Mouse (Mus musculus) testis, adult 2 months (tissue): ENCODE measurements around the gene Gm20388. TPM values are rescaled to one million over a fixed set of nuclear protein-coding genes. Genes with fewer than 3 reads are reported as not detected.

Experiments used
- H3K27ac ChIP-seq: fragments of 200-500 bp; 2 replicates; pipeline ENCODE4 v1.5.1; 2012; ENCODE audit warnings: low read depth, low read length; ENCODE audit not compliant: control insufficient read depth, insufficient read depth
- H3K27me3 ChIP-seq: fragments of 200-500 bp; 2 replicates; pipeline ENCODE4 v1.6.1; 2012; ENCODE audit warnings: mild to moderate bottlenecking, low read length, moderate library complexity; ENCODE audit not compliant: control insufficient read depth, insufficient read depth
- H3K36me3 ChIP-seq: fragments of 200-500 bp; 2 replicates; pipeline ENCODE4 v1.6.1; 2012; ENCODE audit warnings: mild to moderate bottlenecking, low read length; ENCODE audit not compliant: control insufficient read depth, insufficient read depth
- H3K4me1 ChIP-seq: fragments of 200-500 bp; 2 replicates; pipeline ENCODE4 v1.6.1; 2012; ENCODE audit warnings: low read length; ENCODE audit not compliant: control insufficient read depth, insufficient read depth
- H3K4me3 ChIP-seq: fragments of 200-500 bp; 2 replicates; pipeline ENCODE4 v1.5.1; 2012; ENCODE audit warnings: low read depth, mild to moderate bottlenecking, low read length, moderate library complexity, mixed read lengths; ENCODE audit not compliant: control insufficient read depth
- CTCF ChIP-seq: fragments of 200-500 bp; IDR thresholded peaks from 2 replicates; pipeline ENCODE4 v1.5.1; 2012; ENCODE audit warnings: low read depth, mild to moderate bottlenecking, inconsistent platforms, low read length, moderate library complexity; ENCODE audit not compliant: control insufficient read depth, insufficient read depth, insufficient replicate concordance
- POLR2A ChIP-seq: fragments of 200-500 bp; IDR thresholded peaks from 2 replicates; pipeline ENCODE4 v1.6.1; 2012; ENCODE audit warnings: low read depth, mild to moderate bottlenecking, inconsistent platforms, low read length, moderate library complexity; ENCODE audit not compliant: control insufficient read depth
- polyA plus RNA-seq: library from polyadenylated mRNA; depleted of rRNA; stranded (reverse); fragments of >200 nt; gene quantifications from 2 replicates; pipeline ENCODE4 v1.2.3, GENCODE M21; 2012

Gm20388 gene
- polyA plus RNA-seq, 1 experiment, result 5.6 TPM

DNA sequence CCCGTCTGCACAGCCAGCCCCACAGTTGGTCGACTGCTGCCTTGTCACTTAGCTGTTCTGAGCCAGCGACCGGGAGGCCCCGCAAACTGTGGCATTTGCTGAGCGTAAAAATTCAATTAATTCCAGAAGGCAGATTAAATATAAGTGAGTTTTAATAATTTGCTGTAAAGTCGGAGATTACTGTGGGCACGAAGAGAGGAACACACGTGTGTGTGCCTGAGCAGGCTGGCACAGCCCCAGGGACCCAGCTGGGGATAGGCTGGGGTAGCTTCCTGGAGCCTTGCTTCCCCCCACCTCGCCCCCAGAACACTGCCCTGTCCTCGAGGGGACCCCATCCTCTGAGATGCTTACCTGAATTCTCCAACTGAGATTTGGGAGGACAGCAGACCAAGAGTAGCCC is 601.7 kb downstream of the Gm20388 start:
- Histone ChIP-seq H3K27me3 (no peaks in the 10 kb centered on the region), H3K27ac (no peak overlapping the region), H3K4me1 (peaks cover 2% of the 10 kb centered on the region; the same call in 1 of the 2 replicates), H3K36me3 (no peaks in the 10 kb centered on the region), H3K4me3 (no peak overlapping the region)
- TF ChIP-seq POLR2A (no peak), CTCF (no peak)

DNA sequence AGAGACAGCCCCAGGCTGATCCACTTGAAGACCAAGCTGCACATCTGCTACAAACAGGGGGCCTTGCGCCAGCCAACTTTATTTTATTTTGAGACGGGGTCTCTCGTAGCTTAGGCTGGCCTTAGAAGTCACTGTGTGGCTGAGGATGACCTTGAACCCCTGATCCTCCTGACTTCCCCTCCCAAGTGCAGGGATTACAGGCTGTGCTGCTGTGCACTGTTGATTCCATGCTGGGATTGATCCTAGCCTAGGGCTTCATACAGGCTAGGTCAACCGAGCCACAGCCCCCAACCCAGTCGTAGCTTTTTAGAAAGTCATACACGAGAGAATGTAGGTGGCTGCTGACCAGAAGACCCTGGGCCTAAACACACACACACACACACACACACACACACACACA is 602.5 kb downstream of the Gm20388 start:
- Histone ChIP-seq H3K4me1 (peaks cover 2% of the 10 kb centered on the region; the same call in 1 of the 2 replicates), H3K36me3 (no peaks in the 10 kb centered on the region), H3K27me3 (no peaks in the 10 kb centered on the region), H3K27ac (no peak overlapping the region), H3K4me3 (no peak overlapping the region)
- no peak for TF ChIP-seq POLR2A
- no peak for TF ChIP-seq CTCF

DNA sequence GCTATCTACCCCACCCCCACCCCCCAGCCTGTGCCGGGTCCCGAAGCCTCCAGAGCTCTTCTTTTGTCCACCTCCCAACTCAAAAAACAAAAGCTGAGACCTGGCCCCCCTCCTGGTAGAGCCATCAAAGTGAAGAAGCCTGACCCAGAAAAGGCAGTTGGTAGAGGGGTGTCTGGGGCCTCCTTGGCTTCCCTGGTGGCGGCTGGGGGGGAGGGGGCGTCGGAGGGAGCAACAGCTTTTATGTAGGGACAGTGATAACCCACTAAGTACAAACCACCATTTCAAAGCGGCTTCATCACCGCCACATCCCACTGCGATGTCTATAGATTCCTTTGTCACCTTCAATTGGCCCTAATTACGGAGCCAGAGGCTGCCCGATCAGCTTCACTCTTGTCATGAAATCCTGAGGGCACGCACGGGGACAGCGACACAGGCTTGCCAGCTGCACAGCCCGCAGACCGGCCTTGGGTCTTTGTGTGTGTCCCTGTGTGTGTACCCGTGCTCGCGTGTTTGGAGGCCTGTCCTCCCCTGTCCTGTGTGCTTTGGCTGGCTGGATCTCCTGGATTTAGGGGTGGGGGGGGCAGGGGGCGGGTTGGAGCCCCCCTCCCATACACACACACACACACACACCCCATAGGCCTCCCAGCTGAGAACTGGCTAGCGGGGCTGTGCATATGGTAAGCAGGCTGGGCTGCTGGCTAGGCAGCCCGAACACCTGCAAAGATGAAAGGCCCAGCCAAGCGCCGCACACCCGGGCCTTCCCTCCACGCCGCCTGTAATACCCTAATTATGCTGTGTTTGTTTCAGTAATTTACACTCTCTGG is 603.2 kb downstream of the Gm20388 start:
- Histone ChIP-seq H3K27ac (no peak overlapping the region), H3K36me3 (no peaks in the 10 kb centered on the region), H3K4me3 (no peak overlapping the region), H3K4me1 (peaks cover 4% of the 10 kb centered on the region), H3K27me3 (no peaks in the 10 kb centered on the region)
- no peak for TF ChIP-seq CTCF
- no peak for TF ChIP-seq POLR2A

DNA sequence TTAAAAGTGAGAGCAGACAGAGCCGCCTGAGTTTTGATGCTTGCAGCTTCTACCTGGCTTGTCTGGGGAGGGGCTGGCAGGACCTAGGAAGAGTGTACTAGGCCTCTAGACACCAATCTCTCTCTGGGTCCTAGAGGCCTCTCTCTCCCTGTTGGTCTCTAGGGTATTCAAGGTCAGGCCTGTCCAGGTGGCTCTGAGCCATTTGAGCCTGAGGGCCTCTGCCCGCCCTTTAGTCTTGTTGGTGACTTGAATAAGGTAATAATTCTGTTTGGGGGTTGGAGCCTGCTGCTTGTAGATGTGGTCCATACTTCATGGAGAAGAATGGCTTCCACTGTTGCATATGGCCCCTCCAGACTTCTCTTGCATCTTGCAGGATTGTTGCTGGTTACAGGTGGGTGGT is 604.6 kb downstream of the Gm20388 start:
- no peak overlapping the region for H3K4me3 ChIP-seq
- no peak for TF ChIP-seq POLR2A
- TF ChIP-seq CTCF, result no peak
- H3K27me3 ChIP-seq, result no peaks in the 10 kb centered on the region
- H3K4me1 ChIP-seq, result peaks cover 11% of the 10 kb centered on the region
- H3K36me3 ChIP-seq, result no peaks in the 10 kb centered on the region
- no peak overlapping the region for H3K27ac ChIP-seq

DNA sequence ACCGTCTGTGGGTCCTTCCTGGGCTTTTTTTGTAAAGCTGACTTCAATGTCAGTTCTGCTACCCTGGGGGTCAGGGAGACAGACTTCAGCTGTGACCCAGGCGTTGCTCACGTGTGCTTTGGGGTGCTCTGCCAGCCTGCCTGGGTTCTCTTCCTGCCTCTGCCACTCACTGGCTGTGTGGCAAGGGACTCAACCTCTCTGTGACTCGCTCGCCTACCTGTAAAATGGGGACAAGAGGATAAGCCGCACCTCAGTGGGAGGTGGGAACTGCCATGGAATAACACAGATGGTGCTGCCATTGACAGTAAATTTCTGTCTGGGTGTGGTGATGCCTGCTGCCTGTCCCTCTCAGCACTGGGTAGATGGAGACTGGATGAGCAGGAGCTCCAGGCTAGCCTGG is 605.0 kb downstream of the Gm20388 start:
- Histone ChIP-seq H3K27me3 (no peaks in the 10 kb centered on the region), H3K27ac (no peak overlapping the region), H3K4me1 (peaks cover 13% of the 10 kb centered on the region), H3K4me3 (no peak overlapping the region), H3K36me3 (no peaks in the 10 kb centered on the region)
- TF ChIP-seq POLR2A, result no peak
- no peak for TF ChIP-seq CTCF

DNA sequence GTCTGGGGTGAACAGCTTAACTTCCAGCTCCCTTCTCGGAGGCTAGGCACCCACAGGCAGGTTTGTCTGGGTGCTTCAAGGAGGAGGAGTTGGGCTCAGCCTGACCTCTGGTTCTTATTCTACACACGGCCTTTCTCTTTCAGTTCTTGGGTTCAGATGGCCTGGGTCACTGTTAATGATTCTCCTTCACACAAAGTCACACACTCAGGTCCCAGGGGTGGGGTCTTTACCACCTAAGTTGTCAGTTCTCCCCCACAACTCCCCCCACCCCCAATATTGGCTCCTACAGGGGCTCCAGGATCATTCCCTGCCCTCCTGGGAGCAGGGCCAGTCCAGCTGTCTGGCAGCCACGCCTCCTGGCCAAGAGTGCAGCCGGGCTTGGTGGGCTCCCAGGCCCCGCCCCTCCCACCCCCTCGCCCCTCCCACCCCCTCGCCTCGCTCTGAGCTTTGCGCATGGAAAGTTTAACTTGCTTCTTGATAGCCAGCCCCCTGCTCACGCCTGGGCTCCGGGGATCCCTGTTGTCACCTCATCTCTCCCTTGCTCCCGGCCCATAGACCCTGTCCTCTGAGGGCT is 605.6 kb downstream of the Gm20388 start:
- no peaks in the 10 kb centered on the region for H3K36me3 ChIP-seq
- H3K27ac ChIP-seq, result no peak overlapping the region
- no peaks in the 10 kb centered on the region for H3K27me3 ChIP-seq
- H3K4me3 ChIP-seq, result no peak overlapping the region
- TF ChIP-seq CTCF, result no peak
- TF ChIP-seq POLR2A, result no peak
- peaks cover 14% of the 10 kb centered on the region for H3K4me1 ChIP-seq

DNA sequence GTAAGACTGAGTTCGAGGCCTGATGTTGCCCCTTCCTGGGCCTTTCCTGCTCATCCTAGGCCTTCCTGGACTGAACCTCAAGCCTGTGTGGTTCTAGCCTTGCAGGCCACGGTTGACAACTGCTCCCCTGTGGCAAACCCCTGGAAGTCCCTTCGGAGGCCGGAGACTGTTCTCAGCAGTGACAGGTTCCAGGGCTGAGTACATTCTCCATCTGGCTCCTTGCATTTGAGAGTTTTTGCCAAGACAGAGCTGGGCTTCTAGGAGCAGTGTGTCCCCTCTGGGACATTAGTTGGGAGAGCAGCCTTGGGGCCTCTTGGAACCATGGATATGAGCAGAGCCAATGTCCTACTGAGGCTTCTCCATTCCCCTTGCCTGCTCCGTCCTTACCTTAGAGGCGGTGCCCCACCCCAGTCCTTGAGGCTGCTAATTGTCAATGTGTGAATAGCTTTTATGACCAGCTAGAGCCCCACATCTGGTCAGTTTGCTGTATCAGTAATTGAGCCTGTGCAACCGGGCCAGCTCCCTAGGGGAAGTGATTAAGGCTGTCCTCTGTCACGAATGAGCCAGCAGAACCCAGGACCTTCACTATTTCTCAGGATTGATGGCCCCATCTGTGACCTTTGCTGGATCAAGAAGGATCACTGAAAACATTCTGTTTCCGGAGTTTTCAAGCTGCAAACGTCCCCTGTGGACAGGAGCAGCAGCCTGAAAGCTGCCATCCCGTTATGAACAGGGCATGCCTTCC is 607.2 kb downstream of the Gm20388 start:
- Histone ChIP-seq H3K4me3 (no peak overlapping the region), H3K4me1 (peaks cover 14% of the 10 kb centered on the region), H3K27ac (no peak overlapping the region), H3K36me3 (no peaks in the 10 kb centered on the region), H3K27me3 (no peaks in the 10 kb centered on the region)
- TF ChIP-seq CTCF (no peak), POLR2A (no peak)
